Mouse (Mus musculus): ENCODE measurements at regions not wholly inside any gene's neighbourhood (a gene's known extent, or its start where the extent isn't known, plus 50 kb on each side); places are given as distances from the start of the nearest gene placed in this dataset.

DNA sequence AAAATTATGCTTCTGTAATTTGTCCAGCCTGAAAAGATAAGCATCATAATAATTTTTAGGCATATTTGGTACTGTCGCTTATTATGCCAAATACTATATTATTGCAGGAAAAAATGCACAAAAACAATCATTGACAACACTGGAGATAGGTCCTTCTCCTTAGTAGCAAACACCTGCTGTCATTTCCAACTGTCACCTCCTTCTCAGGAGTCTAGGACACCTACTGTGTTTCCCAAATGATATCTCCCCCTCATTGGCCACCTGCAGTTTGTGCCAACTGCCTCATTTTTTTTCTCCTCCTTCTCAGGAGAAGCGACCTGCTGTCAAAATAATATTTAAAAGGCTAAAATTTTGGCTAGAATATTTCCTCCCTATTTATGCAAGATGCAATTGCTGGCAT is 202.1 kb upstream of the Pabpc5 start:
- DNase-seq, result peak; percentile 7
